Mouse (Mus musculus) heart, embryonic 11.5 days (tissue): ENCODE data around the gene Rapgef3. TPM values are rescaled to one million over a fixed set of nuclear protein-coding genes. Genes with fewer than 3 reads are reported as not detected.

Experiments used
- ATAC-seq: fragments of 200-750 bp; cut with Nextera tagmentation; replicated peaks from 2 replicates; pipeline ENCODE4 v1.8.0; 2017; ENCODE audit warnings: moderate library complexity; ENCODE audit not compliant: insufficient number of reproducible peaks, low FRiP score, low TSS enrichment
- H3K27ac ChIP-seq: fragments of 300-500 bp; sonication (generic); 2 replicates; pipeline ENCODE4 v1.5.1; 2014; ENCODE audit warnings: mild to moderate bottlenecking, low read depth, low read length
- H3K27me3 ChIP-seq: fragments of 300-500 bp; sonication (generic); 2 replicates; pipeline ENCODE4 v1.6.1; 2014; ENCODE audit warnings: mild to moderate bottlenecking, low read length, mixed read lengths; ENCODE audit not compliant: control insufficient read depth, insufficient read depth
- H3K36me3 ChIP-seq: fragments of 300-500 bp; sonication (generic); 2 replicates; pipeline ENCODE4 v1.6.1; 2014; ENCODE audit warnings: mild to moderate bottlenecking, low read length, moderate library complexity, mixed read lengths; ENCODE audit not compliant: control insufficient read depth, insufficient read depth
- H3K4me1 ChIP-seq: fragments of 300-500 bp; sonication (generic); 2 replicates; pipeline ENCODE4 v1.6.1; 2014; ENCODE audit warnings: low read length; ENCODE audit not compliant: control insufficient read depth, insufficient read depth
- H3K4me2 ChIP-seq: fragments of 300-500 bp; sonication (generic); 2 replicates; pipeline ENCODE4 v1.6.1; 2014; ENCODE audit warnings: mild to moderate bottlenecking, moderate library complexity
- H3K4me3 ChIP-seq: fragments of 300-500 bp; sonication (generic); 2 replicates; pipeline ENCODE4 v1.5.1; 2014; ENCODE audit warnings: low read depth, low read length
- H3K9ac ChIP-seq: fragments of 300-500 bp; sonication (generic); 2 replicates; pipeline ENCODE4 v1.6.1; 2014; ENCODE audit warnings: mild to moderate bottlenecking, low read depth, low read length, moderate library complexity
- H3K9me3 ChIP-seq: fragments of 300-500 bp; sonication (generic); replicated peaks from 2 replicates; pipeline ENCODE4 v1.6.1; 2016; ENCODE audit warnings: low read length; ENCODE audit not compliant: control insufficient read depth
- WGBS: fragments of 180-500 bp; shearing (Covaris S2); extraction: QIAGEN DNeasy Blood & Tissue Kit; methylation state at CpG from one replicate; pipeline ENCODE4 v1.1.7; 2014; ENCODE audit not compliant: insufficient replicate concordance; 5-methylcytosine and 5-hydroxymethylcytosine counted together
- polyA plus RNA-seq: library from polyadenylated mRNA; unstranded; fragments of >200 nt; fragmentation: Nextera tagmentation; extraction: Ambion mirVana; gene quantifications from 2 replicates; pipeline ENCODE4 v1.2.1, GENCODE M21; 2014

Rapgef3 gene
- polyA plus RNA-seq, 1 experiment from 2014 or later, result 8.5 TPM

DNA sequence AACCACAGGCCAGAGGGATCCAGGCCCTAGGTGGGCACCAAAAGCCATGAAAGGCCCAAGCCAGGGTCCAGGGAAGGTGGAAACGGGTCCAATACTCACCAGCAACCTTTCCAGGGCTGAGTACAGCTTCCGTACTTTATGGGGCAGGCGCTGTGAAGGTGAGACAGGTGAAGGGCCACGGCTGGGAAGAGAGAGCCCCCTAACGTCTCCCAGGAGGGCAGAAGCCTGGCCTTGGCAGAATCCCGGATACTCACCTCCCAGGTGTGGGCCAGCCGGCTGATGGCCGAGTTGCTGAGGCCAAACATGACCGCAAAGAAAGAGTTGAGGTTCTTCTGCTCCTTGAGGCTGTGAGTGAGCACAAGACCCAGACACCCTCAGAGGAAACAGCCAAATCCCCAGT, 18.4 kb downstream of the Rapgef3 start:
- H3K4me2 ChIP-seq, result no peak overlapping the region
- no peaks in the 10 kb centered on the region for H3K27me3 ChIP-seq
- no peaks in the 10 kb centered on the region for H3K9me3 ChIP-seq
- WGBS, result 86% methylated on average over 9 of the region's 9 CpGs
- no peak overlapping the region for H3K27ac ChIP-seq
- ATAC-seq, result no peak
- H3K9ac ChIP-seq, result no peak overlapping the region
- peaks cover 44% of the 10 kb centered on the region for H3K4me1 ChIP-seq
- peaks cover 2% of the 10 kb centered on the region; the same call in 1 of the 2 replicates for H3K36me3 ChIP-seq
- no peak overlapping the region for H3K4me3 ChIP-seq

DNA sequence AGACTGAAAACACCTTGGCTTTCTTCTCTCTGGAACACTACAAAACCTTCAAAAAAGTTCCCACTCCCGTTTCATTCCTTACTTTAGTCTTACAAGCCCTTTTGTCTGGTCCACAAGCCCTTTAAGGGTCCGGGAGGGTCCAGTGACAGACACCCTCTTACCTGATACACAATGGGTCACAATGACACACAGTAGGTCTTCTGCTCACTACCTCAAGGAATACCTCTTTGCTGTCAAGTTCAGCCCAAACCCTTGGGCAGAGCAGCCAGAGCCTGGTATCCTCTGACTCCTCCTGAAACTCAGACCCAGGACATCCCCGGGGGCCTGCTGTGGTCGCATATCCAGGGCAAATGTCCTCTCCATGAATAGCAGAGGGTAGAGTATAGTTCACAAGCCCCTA, 18.8 kb downstream of the Rapgef3 start:
- Histone ChIP-seq H3K27ac (peak overlapping the region; percentile 10; the same call in 1 of the 2 replicates), H3K9me3 (no peaks in the 10 kb centered on the region), H3K4me3 (no peak overlapping the region), H3K27me3 (no peaks in the 10 kb centered on the region), H3K4me1 (peaks cover 44% of the 10 kb centered on the region), H3K4me2 (no peak overlapping the region), H3K9ac (no peak overlapping the region), H3K36me3 (peaks cover 2% of the 10 kb centered on the region; the same call in 1 of the 2 replicates)
- no peak for ATAC-seq
- 81% methylated on average over 4 of the region's 4 CpGs for WGBS

- H3K4me1 ChIP-seq, result peaks cover 45% of the 10 kb centered on the region
- no peaks in the 10 kb centered on the region for H3K9me3 ChIP-seq
- no peak for ATAC-seq
- peak overlapping the region; percentile 12; the same call in 1 of the 2 replicates for H3K4me2 ChIP-seq
- H3K4me3 ChIP-seq, result no peak overlapping the region
- 24% methylated on average over 10 of the region's 10 CpGs for WGBS
- no peak overlapping the region for H3K9ac ChIP-seq
- peaks cover 2% of the 10 kb centered on the region; the same call in 1 of the 2 replicates for H3K36me3 ChIP-seq
- peak overlapping the region; percentile 10 for H3K27ac ChIP-seq
- H3K27me3 ChIP-seq, result no peaks in the 10 kb centered on the region
Measured at GRCm38 (mm10) chr15:97748309-97748708, 19.5 kb downstream of the Rapgef3 start.

DNA sequence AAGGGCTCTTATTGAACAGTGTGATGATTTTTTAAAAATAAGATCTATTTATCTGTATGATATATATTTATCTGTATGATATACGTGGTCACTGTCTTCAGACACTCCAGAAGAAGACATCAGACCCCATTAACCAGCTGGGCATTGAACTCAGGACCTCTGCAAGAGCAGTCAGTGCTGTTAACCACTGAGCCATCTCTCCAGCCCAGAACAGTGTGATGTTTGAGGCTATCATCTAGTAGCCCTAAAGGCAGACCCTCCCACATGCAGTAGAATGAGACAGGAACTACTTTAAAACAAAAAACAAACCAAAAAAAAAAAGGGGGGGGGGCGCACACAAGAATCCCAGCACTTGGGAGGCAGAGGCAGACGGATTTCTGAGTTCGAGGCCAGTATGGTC, 20.3 kb downstream of the Rapgef3 start:
- Histone ChIP-seq H3K4me2 (no peak overlapping the region), H3K4me1 (peaks cover 48% of the 10 kb centered on the region), H3K27ac (no peak overlapping the region), H3K27me3 (no peaks in the 10 kb centered on the region), H3K4me3 (no peak overlapping the region), H3K9me3 (no peaks in the 10 kb centered on the region), H3K36me3 (peaks cover 2% of the 10 kb centered on the region; the same call in 1 of the 2 replicates), H3K9ac (no peak overlapping the region)
- ATAC-seq, result no peak
- 70% methylated on average over 4 of the region's 4 CpGs for WGBS

DNA sequence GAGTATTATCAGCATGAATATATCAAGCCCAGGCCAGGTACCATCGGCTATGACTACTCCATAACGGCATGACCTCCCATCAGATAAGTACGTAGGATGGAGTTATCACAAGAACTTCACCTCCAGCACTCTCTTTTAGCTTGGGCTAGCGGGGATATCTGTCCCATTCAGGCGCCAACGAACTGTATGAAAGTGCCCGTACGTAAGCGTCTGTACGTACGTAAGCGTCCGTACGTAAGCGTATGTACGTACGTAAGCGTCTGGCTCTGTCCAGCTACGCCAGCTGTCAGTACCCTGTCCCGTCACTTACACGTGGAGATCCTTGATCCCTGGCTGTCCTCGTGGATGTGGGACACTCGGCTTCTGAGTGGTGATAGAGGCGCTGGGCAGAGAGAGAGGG, 21.0 kb downstream of the Rapgef3 start:
- Histone ChIP-seq H3K4me1 (peaks cover 55% of the 10 kb centered on the region), H3K9ac (no peak overlapping the region), H3K36me3 (peaks cover 2% of the 10 kb centered on the region; the same call in 1 of the 2 replicates)

GRCm38 (mm10) chr15:97746278-97746677, 21.5 kb downstream of the Rapgef3 start:
- Histone ChIP-seq H3K4me1 (peaks cover 58% of the 10 kb centered on the region), H3K27ac (no peak overlapping the region), H3K4me3 (no peak overlapping the region), H3K27me3 (no peaks in the 10 kb centered on the region), H3K9me3 (no peaks in the 10 kb centered on the region), H3K4me2 (no peak overlapping the region), H3K36me3 (peaks cover 2% of the 10 kb centered on the region; the same call in 1 of the 2 replicates), H3K9ac (no peak overlapping the region)
- no peak for ATAC-seq
- 85% methylated on average over 10 of the region's 10 CpGs for whole genome bisulfite sequencing

More for the DNA sequence above, 21.0 kb downstream of the Rapgef3 start:
- Histone ChIP-seq H3K27me3 (no peaks in the 10 kb centered on the region), H3K9me3 (no peaks in the 10 kb centered on the region), H3K4me2 (no peak overlapping the region), H3K4me3 (no peak overlapping the region), H3K27ac (no peak overlapping the region)
- ATAC-seq, result no peak
- WGBS, result 76% methylated on average over 24 of the region's 24 CpGs

DNA sequence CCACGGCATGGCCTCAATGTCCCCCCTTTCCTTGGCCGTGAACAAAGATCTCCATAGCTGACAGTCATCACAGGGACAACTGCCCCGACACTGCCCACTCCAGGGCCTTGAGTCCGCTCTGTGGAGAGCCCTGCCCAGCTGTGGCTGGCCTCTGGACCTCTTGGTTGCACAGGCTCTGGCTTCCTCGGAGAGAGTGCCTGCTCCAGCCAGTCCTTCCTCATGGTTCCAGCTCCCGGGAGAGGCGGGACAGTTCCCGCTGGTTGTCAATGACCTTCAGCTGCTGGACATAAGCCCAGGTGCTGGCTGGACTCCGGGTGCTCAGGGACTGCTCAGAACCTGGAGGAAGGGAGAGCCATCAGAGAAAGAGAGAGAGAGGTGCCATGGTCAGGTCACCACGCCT, 22.4 kb downstream of the Rapgef3 start:
- 0 out of 2 replicates have a peak overlapping the region, but pooled peaks have one; percentile 34 for H3K9ac ChIP-seq
- 58% methylated on average over 10 of the region's 10 CpGs for WGBS
- no peak overlapping the region for H3K4me2 ChIP-seq
- H3K27ac ChIP-seq, result no peak overlapping the region
- ATAC-seq, result no peak
- no peaks in the 10 kb centered on the region for H3K9me3 ChIP-seq
- H3K36me3 ChIP-seq, result peaks cover 2% of the 10 kb centered on the region; the same call in 1 of the 2 replicates
- peaks cover 53% of the 10 kb centered on the region for H3K4me1 ChIP-seq
- no peaks in the 10 kb centered on the region for H3K27me3 ChIP-seq
- no peak overlapping the region for H3K4me3 ChIP-seq

DNA sequence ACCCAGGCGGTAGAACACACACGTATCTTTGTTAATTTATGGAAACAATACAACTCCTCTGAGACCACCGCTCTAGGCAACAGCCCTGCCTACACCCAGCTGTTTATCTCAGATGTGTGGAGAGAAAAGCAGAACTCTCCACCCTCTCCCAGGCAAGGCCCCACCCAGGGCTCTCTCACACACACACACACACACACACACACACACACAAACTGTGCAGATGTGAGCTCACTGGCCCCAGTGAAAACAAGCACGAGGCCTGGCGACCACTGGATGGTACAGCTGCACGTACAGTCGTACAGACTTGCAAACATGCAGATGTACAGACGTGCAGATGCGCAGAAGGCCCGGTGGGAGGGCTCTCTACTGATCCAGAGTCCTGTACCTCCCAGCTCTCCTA, 22.8 kb downstream of the Rapgef3 start:
- Histone ChIP-seq H3K9me3 (no peaks in the 10 kb centered on the region), H3K9ac (no peak overlapping the region), H3K4me2 (no peak overlapping the region), H3K27me3 (no peaks in the 10 kb centered on the region), H3K27ac (no peak overlapping the region), H3K36me3 (peaks cover 2% of the 10 kb centered on the region; the same call in 1 of the 2 replicates), H3K4me1 (peaks cover 49% of the 10 kb centered on the region), H3K4me3 (no peak overlapping the region)
- 64% methylated on average over 10 of the region's 10 CpGs for WGBS
- ATAC-seq, result no peak

DNA sequence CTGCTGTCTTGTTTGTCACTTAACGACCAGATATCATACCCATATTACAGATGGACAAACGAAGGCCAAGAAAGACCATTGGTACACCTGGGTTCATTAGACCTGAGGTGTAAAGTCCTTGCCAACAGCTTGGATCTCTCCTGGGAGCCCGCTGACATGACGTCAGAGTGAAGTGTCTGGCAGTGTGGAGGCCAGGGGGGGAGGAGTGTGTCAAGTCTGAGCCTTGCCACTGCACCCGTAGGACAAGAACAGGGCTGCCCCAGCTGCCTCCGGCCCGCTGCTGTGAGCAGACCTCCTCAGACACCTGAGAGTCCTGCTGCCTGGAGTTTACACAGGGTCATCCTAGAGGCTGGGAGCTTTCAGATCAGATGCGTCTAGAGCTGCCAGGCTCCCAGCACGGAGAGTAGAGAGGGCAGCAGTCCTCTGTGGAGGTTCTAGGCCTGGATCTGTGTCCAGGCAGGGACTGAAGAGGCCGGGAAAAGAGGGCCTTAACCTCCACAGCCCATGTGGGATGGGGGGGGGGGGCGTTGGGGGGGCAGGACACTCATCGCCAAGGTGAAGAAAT, 23.7 kb downstream of the Rapgef3 start:
- H3K4me1 ChIP-seq, result peaks cover 44% of the 10 kb centered on the region
- WGBS, result 57% methylated on average over 12 of the region's 12 CpGs
- peak; percentile 23; the same call in 1 of the 2 replicates for ATAC-seq
- H3K4me2 ChIP-seq, result no peak overlapping the region
- 0 out of 2 replicates have a peak overlapping the region, but pooled peaks have one; percentile 22 for H3K9ac ChIP-seq
- H3K27me3 ChIP-seq, result no peaks in the 10 kb centered on the region
- H3K4me3 ChIP-seq, result no peak overlapping the region
- H3K9me3 ChIP-seq, result no peaks in the 10 kb centered on the region
- peak overlapping the region; percentile 22; the same call in 1 of the 2 replicates for H3K27ac ChIP-seq
- peaks cover 2% of the 10 kb centered on the region; the same call in 1 of the 2 replicates for H3K36me3 ChIP-seq
